Mouse (Mus musculus): Measurements from ENCODE around the gene Appl2. TPM values are rescaled to one million over a fixed set of nuclear protein-coding genes. Genes with fewer than 3 reads are reported as not detected.
A peak's percentile ranks its signal among the peaks of the same experiment; 100 is the strongest.

The Appl2 gene
- total and polyA plus RNA-seq, 3 experiments, result 0.15 to 0.99 TPM; not detected in 1

DNA sequence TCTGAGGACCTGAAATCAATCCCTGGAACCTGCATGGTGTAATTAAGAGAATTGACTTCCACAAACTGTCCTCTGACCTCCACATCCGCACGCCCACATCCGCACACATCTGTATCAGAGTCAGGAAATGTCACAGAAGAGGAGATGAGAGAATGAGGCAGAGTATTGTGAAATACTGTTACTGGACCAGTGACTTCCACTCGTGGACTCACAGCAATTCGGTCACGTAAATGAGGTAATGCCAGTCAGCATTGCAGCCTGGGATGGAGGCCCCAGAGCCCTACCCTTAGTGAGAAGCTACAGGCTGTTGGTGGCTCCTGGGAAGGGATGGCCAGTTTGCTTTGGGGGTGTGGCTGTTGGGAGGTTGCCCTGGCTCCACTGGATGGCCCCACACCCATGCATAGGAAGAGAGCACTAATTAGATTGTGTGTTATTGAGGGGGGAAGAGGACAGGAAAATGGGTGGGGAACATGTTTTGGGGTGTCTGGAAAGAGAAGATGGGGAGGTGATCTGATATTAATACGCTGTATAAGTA is 2.1 kb downstream of the Appl2 start:
- Histone ChIP-seq H3K4me1 (ENCODE audit: control insufficient read depth in 1 of 2, insufficient read depth in 2 of 2, low read length in 2 of 2) (peaks cover 1 to 21% of the 10 kb centered on the region in 2 experiments; a peak in 3 of 4 replicates), H3K9ac (ENCODE audit: control insufficient read depth, low read depth, low read length, poor library complexity, severe bottlenecking) (no peak overlapping the region), H3K27me3 (ENCODE audit: control insufficient read depth in 1 of 2, insufficient read depth in 2 of 2, low read length in 2 of 2) (peaks cover 4 to 5% of the 10 kb centered on the region in 2 experiments; a peak in 2 of 4 replicates), H3K4me3 (ENCODE audit: control insufficient read depth in 1 of 2, insufficient read depth in 1 of 2, low read depth in 2 of 2, low read length in 2 of 2) (no peak overlapping the region), H3K79me2 (ENCODE audit: control insufficient read depth, insufficient read depth, low read length, poor library complexity) (no peaks in the 10 kb centered on the region), H3K9me3 (replicated peaks; ENCODE audit: insufficient read depth, low read length) (no peaks in the 10 kb centered on the region), H3K27ac (ENCODE audit: control insufficient read depth, low read depth, low read length) (no peak overlapping the region), H3K36me3 (ENCODE audit: control insufficient read depth in 1 of 2, insufficient read depth in 2 of 2, low read length in 2 of 2) (peaks cover 0 to 2% of the 10 kb centered on the region in 2 experiments; a peak in 1 of 4 replicates)
- TF ChIP-seq NELFE (IDR thresholded peaks at IDR 0.05; ENCODE audit: low read depth, low read length) (no peak), ETS1 (IDR thresholded peaks at IDR 0.05; ENCODE audit: low read depth, low read length) (no peak), CHD2 (IDR thresholded peaks at IDR 0.05; ENCODE audit: low read length) (no peak), POLR2AphosphoS2 (IDR thresholded peaks at IDR 0.05; ENCODE audit: low read length) (no peak), ZKSCAN1 (IDR thresholded peaks at IDR 0.05; ENCODE audit: low read depth, low read length) (no peak), TAL1 (IDR thresholded peaks at IDR 0.05; ENCODE audit: low read length) (no peak)
- DNase-seq (ENCODE audit: low read depth, low spot score), result no peak

DNA sequence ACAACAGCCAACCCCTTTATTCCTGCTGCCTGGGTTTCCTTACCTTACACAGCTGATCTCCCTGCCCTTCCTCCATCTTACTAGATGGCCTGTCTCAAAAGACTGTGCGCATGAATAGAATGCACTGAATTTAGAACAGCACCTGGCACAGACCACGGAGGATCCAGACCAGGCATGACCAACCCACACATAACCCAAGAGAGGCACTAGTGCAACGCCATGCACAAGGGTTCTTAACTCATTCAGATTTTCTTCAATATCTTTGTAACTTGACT is 2.9 kb downstream of the Appl2 start:
- Histone ChIP-seq H3K9me3 (replicated peaks; ENCODE audit: insufficient read depth, low read length) (no peaks in the 10 kb centered on the region), H3K27me3 (ENCODE audit: control insufficient read depth in 1 of 2, insufficient read depth in 2 of 2, low read length in 2 of 2) (peaks cover 4 to 5% of the 10 kb centered on the region in 2 experiments; a peak in 2 of 4 replicates), H3K4me1 (ENCODE audit: control insufficient read depth in 1 of 2, insufficient read depth in 2 of 2, low read length in 2 of 2) (peaks cover 1 to 21% of the 10 kb centered on the region in 2 experiments; a peak in 3 of 4 replicates), H3K9ac (ENCODE audit: control insufficient read depth, low read depth, low read length, poor library complexity, severe bottlenecking) (no peak overlapping the region), H3K4me3 (ENCODE audit: control insufficient read depth in 1 of 2, insufficient read depth in 1 of 2, low read depth in 2 of 2, low read length in 2 of 2) (no peak overlapping the region), H3K27ac (ENCODE audit: control insufficient read depth, low read depth, low read length) (no peak overlapping the region), H3K79me2 (ENCODE audit: control insufficient read depth, insufficient read depth, low read length, poor library complexity) (no peaks in the 10 kb centered on the region), H3K36me3 (ENCODE audit: control insufficient read depth in 1 of 2, insufficient read depth in 2 of 2, low read length in 2 of 2) (peaks cover 0 to 2% of the 10 kb centered on the region in 2 experiments; a peak in 1 of 4 replicates)
- no peak for TF ChIP-seq TAL1 (IDR thresholded peaks at IDR 0.05; ENCODE audit: low read length)
- TF ChIP-seq RAD21 (IDR thresholded peaks at IDR 0.05; ENCODE audit: low read depth, low read length), result no peak
- no peak for TF ChIP-seq ZMIZ1 (IDR thresholded peaks at IDR 0.05; ENCODE audit: low read depth, low read length)
- TF ChIP-seq TBP (IDR thresholded peaks at IDR 0.05; ENCODE audit: low read depth, low read length), result no peak
- no peak for TF ChIP-seq CHD2 (IDR thresholded peaks at IDR 0.05; ENCODE audit: low read length)
- TF ChIP-seq MAX (IDR thresholded peaks at IDR 0.05; ENCODE audit: low read length), result no peak
- DNase-seq (ENCODE audit: low read depth, low spot score), result no peak

DNA sequence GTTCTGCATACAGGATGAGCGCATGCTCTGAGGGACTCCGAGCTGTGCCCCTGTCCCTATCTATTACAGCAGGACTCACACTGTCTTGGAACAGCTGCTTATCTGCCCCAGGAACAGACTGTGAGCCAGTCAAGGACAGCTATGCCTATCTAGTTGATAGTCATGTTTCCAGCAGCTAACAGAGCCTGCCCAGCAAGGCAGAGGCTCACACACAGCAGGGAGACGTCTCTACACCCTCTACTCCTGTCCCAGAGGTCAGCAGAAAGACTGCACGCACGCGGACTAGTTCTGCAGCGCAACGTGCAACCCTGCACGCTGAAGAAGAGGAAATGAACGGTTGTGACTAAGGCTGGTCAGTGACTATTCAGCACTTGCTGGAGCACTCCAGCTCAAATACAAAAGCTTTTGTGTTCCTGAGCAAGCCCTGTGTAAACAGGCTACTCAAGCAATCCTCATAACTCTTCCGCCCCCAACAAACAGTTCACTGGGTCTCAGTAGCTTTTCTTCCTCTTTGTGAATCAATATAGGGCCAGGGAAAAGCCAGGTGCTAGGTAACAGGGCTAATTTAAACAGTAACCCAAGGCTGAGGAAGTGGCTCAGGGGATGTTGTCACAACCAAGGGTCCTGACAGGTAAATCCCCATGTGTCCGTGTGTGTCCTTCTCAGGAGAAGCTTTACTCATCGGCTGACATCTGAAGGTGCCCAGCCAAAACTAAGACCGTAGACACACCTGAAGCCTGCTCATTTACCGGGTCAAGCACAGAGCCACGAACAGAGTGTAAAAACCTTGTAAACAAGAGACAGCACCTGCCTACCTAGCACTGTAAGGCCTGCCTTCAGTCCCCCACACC is 3.4 kb downstream of the Appl2 start:
- peak; percentile 87 for DNase-seq (ENCODE audit: low read depth, low spot score)
- Histone ChIP-seq H3K79me2 (ENCODE audit: control insufficient read depth, insufficient read depth, low read length, poor library complexity) (no peaks in the 10 kb centered on the region), H3K9me3 (replicated peaks; ENCODE audit: insufficient read depth, low read length) (no peaks in the 10 kb centered on the region), H3K36me3 (ENCODE audit: control insufficient read depth in 1 of 2, insufficient read depth in 2 of 2, low read length in 2 of 2) (peaks cover 0 to 2% of the 10 kb centered on the region in 2 experiments; a peak in 1 of 4 replicates), H3K4me3 (ENCODE audit: control insufficient read depth in 1 of 2, insufficient read depth in 1 of 2, low read depth in 2 of 2, low read length in 2 of 2) (peak overlapping the region in 1 of 2 experiments; percentile 5; a peak in 1 of 4 replicates), H3K4me1 (ENCODE audit: control insufficient read depth in 1 of 2, insufficient read depth in 2 of 2, low read length in 2 of 2) (peaks cover 1 to 21% of the 10 kb centered on the region in 2 experiments; a peak in 3 of 4 replicates), H3K27ac (ENCODE audit: control insufficient read depth, low read depth, low read length) (no peak overlapping the region), H3K9ac (ENCODE audit: control insufficient read depth, low read depth, low read length, poor library complexity, severe bottlenecking) (no peak overlapping the region), H3K27me3 (ENCODE audit: control insufficient read depth in 1 of 2, insufficient read depth in 2 of 2, low read length in 2 of 2) (peaks cover 4 to 5% of the 10 kb centered on the region in 2 experiments; a peak in 2 of 4 replicates)
- TF ChIP-seq MXI1 (IDR thresholded peaks at IDR 0.05; ENCODE audit: low read depth, low read length) (0 out of 2 replicates have a peak, but pooled peaks have one; percentile 37), ZKSCAN1 (IDR thresholded peaks at IDR 0.05; ENCODE audit: low read depth, low read length) (no peak), TBP (IDR thresholded peaks at IDR 0.05; ENCODE audit: low read depth, low read length) (0 out of 2 replicates have a peak, but pooled peaks have one; percentile 35), ELF1 (IDR thresholded peaks at IDR 0.05; ENCODE audit: low read depth, low read length) (no peak), UBTF (IDR thresholded peaks at IDR 0.05; ENCODE audit: borderline replicate concordance, insufficient read depth, low read depth, low read length) (no peak), MAZ (IDR thresholded peaks at IDR 0.05; ENCODE audit: low read depth, low read length) (no peak), GABPA (IDR thresholded peaks at IDR 0.05; ENCODE audit: low read depth, low read length) (no peak), CHD2 (IDR thresholded peaks at IDR 0.05; ENCODE audit: low read length) (no peak), BHLHE40 (IDR thresholded peaks at IDR 0.05; ENCODE audit: borderline replicate concordance, low read depth, low read length) (0 out of 2 replicates have a peak, but pooled peaks have one; percentile 45), POLR2AphosphoS2 (IDR thresholded peaks at IDR 0.05; ENCODE audit: low read length) (no peak), MYB (IDR thresholded peaks at IDR 0.05; ENCODE audit: low read depth, low read length) (no peak), ZNF384 (IDR thresholded peaks at IDR 0.05; ENCODE audit: low read depth, low read length) (no peak), KAT2A (conservative IDR thresholded peaks at IDR 0.05; ENCODE audit: low read depth, low read length) (no peak), HCFC1 (IDR thresholded peaks at IDR 0.05; ENCODE audit: low read depth, low read length) (no peak), MEF2A (IDR thresholded peaks at IDR 0.05; ENCODE audit: extremely low read depth, insufficient replicate concordance, low read depth, low read length, poor library complexity, severe bottlenecking) (no peak), ETS1 (IDR thresholded peaks at IDR 0.05; ENCODE audit: low read depth, low read length) (peak; percentile 91), SIN3A (IDR thresholded peaks at IDR 0.05; ENCODE audit: low read length) (no peak; the same call in 1 of the 2 replicates), TAL1 (IDR thresholded peaks at IDR 0.05; ENCODE audit: low read length) (peak; percentile 98)
